Mouse (Mus musculus) spleen, embryonic (tissue): ENCODE results near the gene BC052040.

Experiments
- CTCF ChIA-PET: fragments of 350-600 bp; sonication (Branson Sonifier 250); formaldehyde crosslinking; loops from one replicate; lab custom pipeline; 2022; lab: Charles Lee

BC052040 gene

GRCm38 (mm10) chr2:115699032-115699431 lies 117.5 kb downstream of the BC052040 start:
- CTCF ChIA-PET, result no interaction called here

DNA sequence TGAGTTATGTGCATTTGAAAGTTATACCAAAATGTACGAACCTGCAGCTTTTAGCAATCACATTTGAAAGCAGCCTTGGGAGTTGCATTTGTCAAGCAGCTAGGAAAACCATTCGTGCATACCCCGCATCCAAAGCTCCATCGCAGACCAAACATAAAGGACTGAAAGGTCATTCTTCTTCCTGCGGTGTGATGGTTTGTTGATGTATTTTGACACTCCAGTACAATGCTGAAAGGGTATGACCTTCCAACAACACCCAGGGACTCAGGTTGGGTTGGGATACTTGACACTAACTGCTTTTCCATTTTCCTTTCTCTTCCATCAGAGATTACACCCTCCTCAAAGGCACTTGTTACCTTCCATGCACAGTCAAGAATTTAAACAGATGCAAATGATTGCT lies 121.1 kb downstream of the BC052040 start:
- CTCF ChIA-PET, result no interaction called here

GRCm38 (mm10) chr2:115717535-115717934 lies 136.0 kb downstream of the BC052040 start:
- CTCF ChIA-PET, result no interaction called here

- CTCF ChIA-PET, result no interaction called here
Observed at GRCm38 (mm10) chr2:115717980-115718379, 136.5 kb downstream of the BC052040 start.

DNA sequence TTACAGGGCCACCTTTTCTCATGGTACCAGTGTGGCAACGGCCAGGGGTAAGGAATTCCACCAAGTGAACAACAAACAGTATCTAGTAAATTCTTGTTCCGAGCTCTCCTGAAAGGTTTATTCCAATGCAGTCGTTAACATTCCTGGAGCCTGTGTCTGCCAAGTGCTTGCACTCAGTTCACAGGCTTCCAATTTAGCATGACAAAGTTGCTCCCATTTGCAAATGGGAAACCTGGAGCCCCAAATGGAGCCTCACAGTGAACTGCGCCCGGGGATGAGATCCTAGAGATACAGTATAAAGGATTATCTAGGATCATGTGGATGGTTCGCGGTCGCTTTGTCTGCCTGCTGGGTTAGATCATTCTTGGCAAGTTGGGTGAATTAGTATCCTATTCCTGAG lies 141.9 kb downstream of the BC052040 start:
- CTCF ChIA-PET, result no interaction called here

DNA sequence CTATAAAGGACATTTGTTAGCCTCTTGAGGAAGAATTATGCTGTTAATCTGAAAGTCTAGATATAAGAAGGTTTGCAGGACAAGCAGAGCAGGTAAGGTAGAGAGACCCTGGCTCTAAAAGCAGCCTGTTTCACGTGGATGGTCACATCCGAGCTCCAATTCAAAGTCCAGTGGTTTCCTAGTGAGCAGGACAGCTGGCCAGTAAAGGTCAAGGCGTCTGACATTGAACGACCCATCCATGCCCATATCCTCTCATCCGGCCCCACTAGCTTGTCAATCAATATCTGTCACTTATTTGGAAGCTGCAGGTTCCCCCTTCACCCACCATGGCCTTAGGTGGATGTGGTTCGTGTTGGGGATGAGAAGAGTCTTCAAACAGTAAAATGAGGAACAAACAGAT lies 142.7 kb downstream of the BC052040 start:
- CTCF ChIA-PET, result no interaction called here

GRCm38 (mm10) chr2:115724726-115725125 lies 143.2 kb downstream of the BC052040 start:
- CTCF ChIA-PET, result no interaction called here

DNA sequence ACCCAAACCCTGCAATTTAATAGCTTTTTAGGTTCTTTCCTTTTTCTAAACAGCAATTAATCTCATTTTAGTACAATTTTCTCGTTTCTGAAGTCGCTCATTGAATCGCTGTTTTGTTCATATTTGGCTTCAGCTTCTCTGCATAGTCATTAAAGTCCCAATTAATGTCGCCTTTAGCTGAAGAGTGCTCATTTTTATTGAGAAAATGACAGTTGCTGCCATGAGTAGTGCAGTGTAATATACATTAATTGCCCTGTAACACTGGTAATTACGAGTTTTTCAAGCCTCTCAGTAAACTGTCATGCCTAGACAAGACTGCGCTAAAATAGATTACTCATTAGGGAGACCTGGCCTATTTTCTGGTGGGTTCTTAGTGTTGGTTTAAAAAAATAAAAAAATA lies 144.0 kb downstream of the BC052040 start:
- CTCF ChIA-PET, result no interaction called here

GRCm38 (mm10) chr2:115725926-115726325 lies 144.4 kb downstream of the BC052040 start:
- CTCF ChIA-PET, result no interaction called here

DNA sequence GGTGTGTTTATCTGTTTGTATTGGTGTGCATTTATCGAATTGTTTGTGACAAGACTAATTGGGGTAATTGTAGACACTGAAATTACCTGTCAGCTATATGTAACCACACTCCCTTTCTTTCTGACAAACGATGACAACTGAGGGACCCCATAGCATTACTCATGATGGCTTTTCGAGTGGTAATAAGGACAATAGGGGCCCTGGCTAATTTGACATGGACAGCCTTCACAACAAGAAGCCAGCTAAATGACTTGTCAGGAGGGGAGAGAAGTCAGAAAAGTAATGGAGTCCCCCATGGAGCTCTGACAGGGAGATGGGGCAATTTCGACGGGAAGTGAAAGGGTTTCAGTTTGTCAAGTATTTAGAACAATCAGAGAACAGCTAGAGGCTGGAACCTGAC lies 145.3 kb downstream of the BC052040 start:
- CTCF ChIA-PET, result no interaction called here

GRCm38 (mm10) chr2:115728627-115729026 lies 147.1 kb downstream of the BC052040 start:
- CTCF ChIA-PET, result no interaction called here

DNA sequence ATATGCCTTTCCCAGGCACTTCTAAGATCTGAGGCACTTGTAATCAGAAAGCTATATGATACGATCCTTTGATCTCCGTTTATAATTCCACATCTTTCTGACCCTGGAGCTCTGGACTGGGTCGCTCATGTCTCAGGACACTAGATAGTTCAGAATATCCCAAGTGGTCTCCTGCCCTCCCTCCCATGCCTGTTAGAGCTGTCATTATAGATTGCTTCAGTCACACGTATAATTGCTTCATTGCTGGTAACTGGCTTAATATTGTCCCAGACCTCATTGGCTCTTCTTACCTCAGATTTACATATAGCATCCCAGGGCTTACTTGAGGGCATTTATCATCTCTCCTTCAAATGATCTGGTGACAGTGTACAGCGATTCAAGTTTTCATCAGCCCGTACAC lies 149.0 kb downstream of the BC052040 start:
- CTCF ChIA-PET, result no interaction called here

- CTCF ChIA-PET, result no interaction called here
Observed at GRCm38 (mm10) chr2:115731171-115731570, 149.7 kb downstream of the BC052040 start.

DNA sequence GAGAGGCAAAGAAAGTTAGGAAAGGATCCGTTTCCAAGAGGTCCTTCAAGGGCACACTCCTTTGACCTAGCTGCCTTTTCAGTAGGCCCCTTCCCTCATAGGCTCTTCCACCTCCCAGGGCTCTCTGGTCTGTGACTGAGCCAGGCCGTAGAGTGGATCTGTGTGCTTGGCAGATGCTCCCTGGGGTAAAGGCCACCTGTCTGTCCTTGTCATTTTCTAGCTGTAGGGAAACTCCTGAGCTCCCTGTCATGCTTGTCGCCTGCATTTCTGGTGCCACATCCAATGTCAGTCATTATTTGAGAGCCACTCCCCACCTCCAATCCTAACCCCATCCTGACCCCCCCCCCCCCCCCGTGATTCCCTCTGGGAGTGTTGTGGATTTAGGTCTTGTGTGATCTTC lies 151.1 kb downstream of the BC052040 start:
- CTCF ChIA-PET, result no interaction called here

GRCm38 (mm10) chr2:115733017-115733692 lies 151.6 kb downstream of the BC052040 start:
- CTCF ChIA-PET, result no interaction called here

DNA sequence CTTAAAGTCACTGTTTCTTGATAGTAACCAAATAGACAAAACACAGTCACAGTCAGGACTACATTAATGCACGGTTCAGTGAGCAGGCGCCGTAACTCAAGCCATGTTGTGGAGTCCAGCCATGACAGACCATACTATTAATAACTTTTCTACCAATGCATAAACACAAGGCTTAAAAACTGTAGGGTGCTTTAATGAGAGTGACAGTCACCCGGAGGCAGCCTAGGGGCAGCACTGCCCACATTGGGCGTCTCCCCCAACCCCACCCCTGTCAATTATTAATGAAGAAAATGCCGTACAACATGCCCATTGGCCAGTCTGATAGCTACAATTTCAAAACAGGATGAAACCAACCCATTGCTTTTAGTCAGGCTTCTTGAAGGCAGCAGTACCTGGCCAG lies 153.3 kb downstream of the BC052040 start:
- CTCF ChIA-PET, result no interaction called here

DNA sequence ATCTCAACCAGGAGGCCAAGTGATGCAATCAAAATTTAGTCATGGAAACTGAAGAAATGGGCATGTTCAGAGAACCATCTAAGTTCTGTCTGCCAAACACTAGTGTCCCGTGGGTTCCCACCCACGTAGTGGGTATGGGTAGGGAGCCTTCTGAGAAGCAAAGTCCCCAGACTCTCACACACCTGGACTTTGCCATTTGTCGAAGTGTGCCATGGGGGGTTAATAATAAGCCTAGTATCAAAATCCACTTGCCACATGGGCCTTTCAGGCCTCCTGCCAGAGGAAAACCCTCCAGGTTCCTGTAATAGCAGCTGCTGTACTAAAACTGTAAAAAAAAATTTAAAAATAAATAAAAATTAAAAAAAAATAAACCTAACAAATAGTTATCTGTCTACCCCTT lies 154.9 kb downstream of the BC052040 start:
- CTCF ChIA-PET, result no interaction called here

DNA sequence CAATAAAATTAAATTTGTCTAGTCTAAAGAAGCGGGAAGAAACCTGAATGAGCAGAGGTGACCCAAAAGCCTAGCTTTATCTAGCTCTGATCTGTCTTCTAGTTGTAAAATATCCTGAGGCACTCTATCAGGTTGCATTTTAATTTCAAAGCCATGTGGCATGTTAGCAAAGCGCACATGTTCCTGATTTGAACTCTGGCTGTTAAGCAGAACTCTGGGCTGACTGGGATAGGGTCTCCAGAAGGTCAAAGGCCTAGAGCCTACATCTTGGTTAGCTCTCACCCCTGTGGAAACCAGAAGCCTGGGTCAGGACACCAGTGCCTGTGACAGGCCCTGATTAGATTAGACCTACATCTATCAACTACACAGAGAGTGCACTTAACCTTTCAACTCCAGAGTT lies 156.4 kb downstream of the BC052040 start:
- CTCF ChIA-PET, result no interaction called here

- CTCF ChIA-PET, result no interaction called here
Observed at GRCm38 (mm10) chr2:115742061-115742460, 160.5 kb downstream of the BC052040 start.

- CTCF ChIA-PET, result no interaction called here
Observed at GRCm38 (mm10) chr2:115747639-115748038, 166.1 kb downstream of the BC052040 start.

DNA sequence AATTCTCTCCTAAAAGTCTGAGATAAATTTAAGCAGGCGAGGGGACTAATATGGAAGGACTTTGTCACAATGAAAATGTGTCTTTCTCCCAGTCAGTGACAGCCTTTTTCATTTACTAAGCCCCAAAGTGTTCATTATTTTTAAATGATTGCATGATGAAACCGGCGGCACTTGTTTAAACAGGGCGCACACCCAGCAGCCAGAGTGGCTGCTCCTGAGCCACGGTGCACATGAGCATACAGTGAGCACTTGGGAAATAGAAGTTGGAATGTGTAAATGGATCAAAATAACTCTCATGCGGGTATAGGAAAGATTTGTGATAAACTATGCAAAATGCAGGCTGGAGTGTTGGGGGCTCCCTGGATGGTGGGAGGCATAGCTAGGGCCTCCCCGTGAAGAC lies 169.7 kb downstream of the BC052040 start:
- CTCF ChIA-PET, result no interaction called here

GRCm38 (mm10) chr2:115757685-115758084 lies 176.2 kb downstream of the BC052040 start:
- CTCF ChIA-PET, result no interaction called here

DNA sequence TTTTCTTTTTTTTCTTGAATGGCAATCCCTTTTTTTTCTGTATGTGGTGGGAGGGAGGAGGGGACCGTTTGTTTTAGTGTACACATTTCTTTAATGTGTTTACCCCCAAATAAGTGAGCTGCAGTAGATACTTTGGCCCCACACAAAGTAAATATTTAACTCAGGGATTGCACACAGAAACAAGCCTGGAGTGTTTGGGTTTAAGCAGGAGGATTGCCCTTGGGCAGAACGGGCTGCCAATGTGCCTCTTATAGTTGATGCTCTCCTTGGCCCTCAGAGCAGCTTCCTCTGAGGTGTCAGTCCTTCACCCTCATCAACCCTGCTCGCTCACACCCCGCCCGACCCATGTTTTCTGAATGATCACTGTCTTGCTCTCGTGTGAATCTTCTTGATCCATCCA lies 177.0 kb downstream of the BC052040 start:
- CTCF ChIA-PET, result no interaction called here
